Mouse (Mus musculus) thymus, adult 2 months (tissue): ENCODE results near the gene Gnb5. TPM values are rescaled to one million over a fixed set of nuclear protein-coding genes. Genes with fewer than 3 reads are reported as not detected.

Experiments used
- DNase-seq: peaks from one replicate; pipeline ENCODE4 v3.0.0; 2021
- H3K27ac ChIP-seq: fragments of 200-500 bp; 2 replicates; pipeline ENCODE4 v1.5.1; 2012; ENCODE audit warnings: low read length, control low read depth; ENCODE audit not compliant: control insufficient read depth, insufficient read depth
- H3K27me3 ChIP-seq: fragments of 200-500 bp; 2 replicates; pipeline ENCODE4 v1.6.1; 2012; ENCODE audit warnings: mild to moderate bottlenecking, low read length, moderate library complexity, mixed read lengths; ENCODE audit not compliant: control insufficient read depth, insufficient read depth
- H3K36me3 ChIP-seq: fragments of 200-500 bp; 2 replicates; pipeline ENCODE4 v1.6.1; 2012; ENCODE audit warnings: mild to moderate bottlenecking, low read length, moderate library complexity; ENCODE audit not compliant: control insufficient read depth, insufficient read depth
- H3K4me1 ChIP-seq: fragments of 200-500 bp; replicated peaks from 2 replicates; pipeline ENCODE4 v1.6.1; 2012; ENCODE audit warnings: low read length; ENCODE audit not compliant: control insufficient read depth, insufficient read depth
- H3K4me3 ChIP-seq: fragments of 200-500 bp; 2 replicates; pipeline ENCODE4 v1.5.1; 2012; ENCODE audit warnings: mild to moderate bottlenecking, low read length, control low read depth, moderate library complexity; ENCODE audit not compliant: control insufficient read depth, insufficient read depth
- CTCF ChIP-seq: fragments of 200-500 bp; IDR thresholded peaks from 2 replicates; pipeline ENCODE4 v1.5.1; 2012; ENCODE audit warnings: mild to moderate bottlenecking, control low read depth, low read length, moderate library complexity, borderline replicate concordance; ENCODE audit not compliant: control insufficient read depth, poor library complexity, insufficient read depth; ENCODE audit errors: extremely low read depth
- POLR2A ChIP-seq: fragments of 200-500 bp; IDR thresholded peaks from 2 replicates; pipeline ENCODE4 v1.6.1; 2012; ENCODE audit warnings: mild to moderate bottlenecking, low read length, control low read depth, moderate library complexity; ENCODE audit not compliant: control insufficient read depth, poor library complexity, insufficient read depth; ENCODE audit errors: extremely low read depth
- WGBS: fragments of 180-500 bp; shearing (Covaris S2); methylation state at CpG from one replicate; pipeline ENCODE4 v1.1.7; 2018; 5-methylcytosine and 5-hydroxymethylcytosine counted together
- polyA plus RNA-seq: library from polyadenylated mRNA; depleted of rRNA; stranded (reverse); fragments of >200 nt; gene quantifications from 2 replicates; pipeline ENCODE4 v1.2.3, GENCODE M21; 2012

The Gnb5 gene
- polyA plus RNA-seq, 1 experiment, result 7.3 TPM

GRCm38 (mm10) chr9:75313138-75313831, 7.2 kb downstream of the Gnb5 start:
- Histone ChIP-seq H3K4me1 (peaks cover 11% of the 10 kb centered on the region), H3K27me3 (no peaks in the 10 kb centered on the region), H3K27ac (no peak overlapping the region), H3K36me3 (no peaks in the 10 kb centered on the region), H3K4me3 (no peak overlapping the region)
- WGBS, result 55% methylated on average over 11 of the region's 11 CpGs
- TF ChIP-seq CTCF (no peak), POLR2A (no peak)
- no peak for DNase-seq

GRCm38 (mm10) chr9:75313832-75314516, 7.9 kb downstream of the Gnb5 start:
- peaks cover 11% of the 10 kb centered on the region for H3K4me1 ChIP-seq
- H3K4me3 ChIP-seq, result peak overlapping the region; percentile 81
- TF ChIP-seq POLR2A (no peak), CTCF (no peak)
- peak; percentile 84 for DNase-seq
- no peak overlapping the region for H3K27ac ChIP-seq
- 3% methylated on average over 52 of the region's 52 CpGs for WGBS
- H3K36me3 ChIP-seq, result no peaks in the 10 kb centered on the region
- H3K27me3 ChIP-seq, result no peaks in the 10 kb centered on the region

GRCm38 (mm10) chr9:75314517-75315105, 8.5 kb downstream of the Gnb5 start:
- H3K4me3 ChIP-seq, result peak overlapping the region; percentile 81
- H3K4me1 ChIP-seq, result peaks cover 11% of the 10 kb centered on the region
- no peak for DNase-seq
- whole genome bisulfite sequencing, result 15% methylated on average over 22 of the region's 22 CpGs
- TF ChIP-seq CTCF (no peak), POLR2A (no peak)
- no peak overlapping the region for H3K27ac ChIP-seq
- no peaks in the 10 kb centered on the region for H3K27me3 ChIP-seq
- no peaks in the 10 kb centered on the region for H3K36me3 ChIP-seq

GRCm38 (mm10) chr9:75315238-75315637, 9.2 kb downstream of the Gnb5 start:
- 85% methylated on average over 3 of the region's 3 CpGs for WGBS
- Histone ChIP-seq H3K27ac (no peak overlapping the region), H3K4me1 (peaks cover 11% of the 10 kb centered on the region), H3K27me3 (no peaks in the 10 kb centered on the region), H3K36me3 (no peaks in the 10 kb centered on the region), H3K4me3 (no peak overlapping the region)
- TF ChIP-seq POLR2A (no peak), CTCF (no peak)
- DNase-seq, result no peak

- H3K4me3 ChIP-seq, result no peak overlapping the region
- no peak overlapping the region for H3K27ac ChIP-seq
- TF ChIP-seq CTCF (no peak), POLR2A (no peak)
- H3K36me3 ChIP-seq, result no peaks in the 10 kb centered on the region
- peaks cover 11% of the 10 kb centered on the region for H3K4me1 ChIP-seq
- DNase-seq, result no peak
- WGBS, result 92% methylated on average over 6 of the region's 6 CpGs
- H3K27me3 ChIP-seq, result no peaks in the 10 kb centered on the region
These were observed 10.7 kb downstream of the Gnb5 start for GRCm38 (mm10) chr9:75316771-75317170.

GRCm38 (mm10) chr9:75318196-75318595, 12.1 kb downstream of the Gnb5 start:
- no peak for DNase-seq
- H3K27me3 ChIP-seq, result no peaks in the 10 kb centered on the region
- H3K4me1 ChIP-seq, result peaks cover 11% of the 10 kb centered on the region
- WGBS, result 96% methylated on average over 2 of the region's 2 CpGs
- H3K4me3 ChIP-seq, result no peak overlapping the region
- H3K27ac ChIP-seq, result no peak overlapping the region
- TF ChIP-seq CTCF, result no peak
- no peak for TF ChIP-seq POLR2A
- H3K36me3 ChIP-seq, result no peaks in the 10 kb centered on the region
